Mouse (Mus musculus) cerebellum, postnatal 25 days (tissue): ENCODE data around the gene Aunip.
A peak's percentile ranks its signal among the peaks of the same experiment; 100 is the strongest.
"Not testable (repeated sequence)": the region's sequence is repeated elsewhere in the genome, so short reads cannot be mapped to it uniquely, and the experiment has no call there.

Source experiments
- DNase-seq, 2 experiments: peaks; one replicate each; pipeline ENCODE4 v3.0.0; 2021; ENCODE audit warnings: mixed read lengths in 2 of 2

Gene Aunip

GRCm38 (mm10) chr4:134485151-134485900 lies 25.5 kb upstream of the Aunip start:
- no peak for DNase-seq

- no peak for DNase-seq
Observed at GRCm38 (mm10) chr4:134488211-134488610, 22.6 kb upstream of the Aunip start.

DNA sequence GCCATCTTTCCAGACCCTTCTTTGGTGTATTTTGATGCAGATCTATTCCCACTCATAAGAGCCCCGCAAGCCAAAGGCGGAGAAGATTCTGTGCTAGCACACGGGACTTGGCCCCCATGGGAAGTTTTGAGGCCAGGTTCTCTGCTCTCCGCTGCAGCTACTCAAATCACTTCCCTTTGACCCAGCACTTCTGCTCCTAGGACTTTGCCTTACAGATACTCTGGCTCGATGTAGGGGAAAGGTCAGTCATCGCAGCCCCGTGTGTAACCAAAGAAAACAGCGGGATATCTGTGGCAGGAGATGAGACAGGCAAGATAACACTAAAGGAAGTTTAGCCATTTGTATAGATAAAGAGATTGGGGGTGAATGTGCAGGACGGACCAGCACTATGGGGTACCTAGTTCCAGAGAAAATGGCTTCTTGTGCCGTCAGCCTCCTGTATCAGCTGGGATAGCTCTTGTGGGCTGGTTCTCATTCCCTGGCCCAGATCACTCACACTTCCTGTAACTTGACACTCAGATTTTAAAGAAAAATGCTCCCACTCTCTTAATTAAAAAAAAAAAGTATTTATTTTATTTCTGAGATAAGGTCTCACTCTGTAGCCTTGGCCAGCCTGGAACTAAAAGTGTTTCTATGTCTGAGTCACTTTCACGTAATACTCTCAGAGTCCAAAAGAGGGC lies 20.7 kb upstream of the Aunip start:
- no peak for DNase-seq

DNA sequence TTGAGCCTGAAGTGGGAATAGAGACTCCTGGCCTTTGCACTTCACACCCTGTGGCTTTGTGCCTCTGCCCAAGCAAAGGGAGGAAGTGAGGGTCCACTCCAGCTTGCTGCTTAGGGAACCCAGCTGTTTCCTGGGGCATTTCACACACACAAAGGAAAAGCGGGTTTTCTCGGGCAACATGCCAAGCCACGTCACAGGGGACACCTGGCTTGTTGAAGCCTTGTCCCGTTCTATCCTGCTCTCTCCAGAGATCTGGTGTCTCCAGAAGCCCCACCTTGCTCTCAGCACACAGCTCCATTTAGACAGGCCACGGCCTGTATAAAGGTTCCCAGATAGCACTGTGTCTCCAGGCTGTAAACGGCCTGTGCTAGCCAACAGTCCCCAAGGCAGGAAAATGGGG lies 19.1 kb upstream of the Aunip start:
- peak in 1 of 2 experiments; percentile 47 for DNase-seq

DNA sequence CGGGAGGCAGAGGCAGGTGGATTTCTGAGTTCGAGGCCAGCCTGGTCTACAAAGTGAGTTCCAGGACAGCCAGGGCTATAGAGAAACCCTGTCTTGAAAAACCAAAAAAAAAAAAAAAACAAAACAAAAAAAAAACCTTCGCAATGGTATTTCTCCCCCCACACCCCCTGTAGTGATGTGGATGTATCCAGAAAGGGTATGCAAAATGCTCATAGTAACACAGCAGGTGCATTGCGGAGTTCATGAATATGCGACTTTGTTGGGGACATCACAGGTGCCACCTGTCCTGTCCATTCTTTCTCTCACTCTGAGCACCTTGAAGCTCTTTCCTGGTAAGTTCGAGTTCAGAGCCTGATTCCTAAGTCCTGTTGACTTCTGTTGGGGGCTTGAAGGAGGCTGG lies 16.6 kb upstream of the Aunip start:
- not testable (repeated sequence) for DNase-seq

DNA sequence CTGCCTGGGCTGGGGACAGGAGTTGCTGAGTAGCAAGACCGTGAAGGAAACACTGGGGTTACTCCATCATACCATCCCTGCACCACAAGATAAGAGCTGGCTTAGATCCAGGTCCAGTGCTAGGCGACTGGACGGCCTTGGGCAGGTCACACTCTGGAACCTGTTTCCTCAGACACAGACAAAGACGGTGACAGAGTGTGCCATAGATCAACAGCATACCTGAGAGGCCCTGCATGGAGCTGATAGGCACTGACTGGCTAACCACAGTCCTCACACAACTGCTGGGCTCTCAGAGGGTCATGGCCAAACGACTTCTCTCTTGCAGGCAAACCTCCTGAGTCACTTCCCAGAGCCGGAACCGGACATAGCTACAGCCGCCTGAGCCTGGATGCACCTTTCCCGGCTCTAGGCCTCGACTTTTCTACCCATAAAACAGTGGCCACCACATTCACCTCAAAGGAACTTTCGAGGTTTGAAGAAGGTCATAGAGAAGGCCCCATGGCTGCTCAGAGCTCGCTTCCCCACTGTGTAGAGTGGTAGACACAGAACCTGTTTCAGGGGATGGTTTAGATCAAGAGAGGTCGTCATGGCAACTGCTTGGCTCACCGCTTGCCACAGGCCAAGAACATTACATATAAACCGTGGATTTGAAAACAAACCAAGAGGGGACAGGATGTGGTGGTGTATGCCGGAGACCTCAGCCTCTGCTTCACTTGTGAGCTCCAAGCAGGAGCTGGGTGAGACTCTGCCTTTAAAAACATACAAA lies 15.8 kb upstream of the Aunip start:
- peak in 1 of 2 experiments; percentile 30 for DNase-seq

DNA sequence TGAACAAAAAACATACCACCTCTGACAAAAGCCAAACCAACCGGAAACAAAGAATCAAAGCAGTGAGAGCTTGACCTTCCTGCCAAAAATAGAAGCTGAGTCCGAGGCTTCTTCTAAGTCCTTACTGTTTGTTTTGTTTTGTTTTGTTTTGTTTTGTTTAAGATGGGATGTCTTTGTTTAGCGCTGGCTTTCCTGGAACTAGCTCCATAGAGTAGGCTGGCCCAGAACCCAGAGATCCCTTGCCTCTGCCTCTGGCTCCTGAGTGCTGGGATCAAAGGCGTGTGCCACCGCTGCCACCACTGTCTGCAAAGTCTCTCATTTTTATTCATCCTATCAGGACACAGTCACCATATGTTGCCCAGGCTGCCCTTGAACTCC lies 15.3 kb upstream of the Aunip start:
- DNase-seq, result no peak

- DNase-seq, result peak; percentile 88 to 89
Observed at GRCm38 (mm10) chr4:134496595-134497210, 14.1 kb upstream of the Aunip start, which contains the start of gene Paqr7. TSS of gene Paqr7 (plus strand) at chr4:134496697.

GRCm38 (mm10) chr4:134497223-134497622 lies 13.6 kb upstream of the Aunip start:
- no peak for DNase-seq

DNA sequence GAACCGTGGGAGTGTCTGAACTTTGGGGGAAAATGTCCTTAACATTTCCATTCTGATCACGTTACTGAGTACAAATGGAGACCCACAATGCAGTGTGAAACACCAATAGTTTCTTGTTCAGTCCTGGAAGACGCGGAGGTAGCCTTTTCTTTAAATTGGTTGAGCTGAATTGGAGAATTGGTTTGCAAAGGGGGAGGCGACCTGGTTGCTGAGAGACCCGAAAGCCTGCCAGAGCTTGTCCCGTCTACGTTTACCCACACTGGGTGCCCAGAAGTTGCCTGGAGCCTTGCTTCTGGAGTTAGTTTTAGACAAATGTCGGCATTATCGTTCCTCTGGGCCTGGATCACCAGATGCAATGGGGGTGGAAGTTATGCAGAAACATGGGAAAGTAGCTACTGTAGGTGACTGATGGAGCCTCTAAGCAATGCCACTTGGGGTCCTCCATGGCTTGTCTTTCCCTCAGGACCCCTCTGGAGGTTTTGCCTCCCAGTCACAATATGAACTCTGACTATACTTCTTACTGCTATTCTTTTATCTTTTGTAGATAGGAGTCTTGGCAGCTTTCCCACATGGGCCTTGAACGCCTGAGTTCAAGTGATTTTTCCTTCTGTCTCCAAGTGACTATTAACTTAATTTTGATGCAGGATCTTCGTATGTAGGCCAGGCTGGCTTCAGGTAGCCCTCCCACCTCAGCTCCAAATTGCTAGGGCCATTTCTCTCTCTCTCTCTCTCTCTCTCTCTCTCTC lies 12.6 kb upstream of the Aunip start:
- DNase-seq, result peak in 1 of 2 experiments; percentile 23

DNA sequence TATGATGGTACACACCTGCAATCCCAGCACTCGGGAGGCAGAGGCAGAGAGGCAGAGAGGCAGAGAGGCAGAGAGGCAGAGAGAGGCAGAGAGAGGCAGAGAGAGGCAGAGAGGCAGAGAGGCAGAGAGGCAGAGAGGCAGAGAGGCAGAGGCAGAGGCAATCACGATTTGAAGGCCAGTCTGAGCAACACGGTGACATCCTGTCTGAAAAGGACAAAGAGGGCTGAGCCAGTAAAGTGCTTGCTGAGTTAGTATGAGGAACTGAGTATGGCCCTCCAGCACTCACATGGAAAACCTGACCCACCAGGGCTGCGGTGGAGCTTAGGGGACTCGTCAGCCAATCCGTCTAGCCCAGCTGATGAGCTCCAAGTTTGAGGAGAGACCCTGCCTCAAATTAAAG lies 11.8 kb upstream of the Aunip start:
- DNase-seq, result not testable (repeated sequence)

DNA sequence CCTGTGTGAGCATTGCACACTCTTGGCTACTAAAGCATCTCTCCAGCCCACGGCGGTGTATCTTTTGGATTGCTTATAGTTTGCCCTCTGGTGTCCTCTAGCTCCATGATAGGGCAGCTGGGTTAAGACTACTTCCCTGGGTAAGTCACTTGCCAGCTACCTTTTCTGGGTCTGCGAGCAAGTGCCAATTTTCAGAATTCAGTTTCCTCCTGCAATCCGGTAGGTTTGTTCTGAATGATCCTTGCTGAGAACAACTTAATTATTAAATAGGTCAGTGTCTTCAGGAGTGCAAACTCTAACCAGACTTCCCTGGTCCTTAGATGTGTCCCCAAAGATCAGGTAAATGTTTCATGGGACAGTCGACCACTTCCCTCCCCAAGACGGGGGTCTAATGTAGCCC lies 9.7 kb upstream of the Aunip start:
- no peak for DNase-seq

GRCm38 (mm10) chr4:134503686-134504357 lies 7.0 kb upstream of the Aunip start:
- DNase-seq, result no peak

DNA sequence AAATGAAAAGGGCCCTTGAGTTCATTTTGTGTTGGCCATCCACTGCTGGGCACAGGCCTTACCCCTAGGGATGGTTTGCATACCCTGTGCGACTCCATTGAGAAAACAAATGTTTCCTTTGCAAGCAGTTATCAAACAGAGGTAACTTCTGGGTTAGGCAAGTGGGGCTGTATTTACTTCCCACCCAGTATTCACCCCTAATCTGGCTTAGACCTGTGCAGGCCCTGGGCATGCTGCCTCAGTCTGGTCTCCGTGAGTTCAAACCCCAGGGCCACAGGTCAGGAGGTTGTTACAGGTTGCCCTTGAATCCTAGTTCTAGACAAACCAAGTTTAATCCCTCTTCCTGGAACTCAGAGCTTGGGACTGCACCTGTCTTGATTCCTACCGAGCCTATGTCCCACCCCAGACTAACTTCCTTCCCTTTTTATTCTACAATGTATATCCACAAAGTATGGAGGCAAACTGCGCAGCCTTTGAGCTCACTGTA lies 5.5 kb upstream of the Aunip start:
- no peak for DNase-seq

DNA sequence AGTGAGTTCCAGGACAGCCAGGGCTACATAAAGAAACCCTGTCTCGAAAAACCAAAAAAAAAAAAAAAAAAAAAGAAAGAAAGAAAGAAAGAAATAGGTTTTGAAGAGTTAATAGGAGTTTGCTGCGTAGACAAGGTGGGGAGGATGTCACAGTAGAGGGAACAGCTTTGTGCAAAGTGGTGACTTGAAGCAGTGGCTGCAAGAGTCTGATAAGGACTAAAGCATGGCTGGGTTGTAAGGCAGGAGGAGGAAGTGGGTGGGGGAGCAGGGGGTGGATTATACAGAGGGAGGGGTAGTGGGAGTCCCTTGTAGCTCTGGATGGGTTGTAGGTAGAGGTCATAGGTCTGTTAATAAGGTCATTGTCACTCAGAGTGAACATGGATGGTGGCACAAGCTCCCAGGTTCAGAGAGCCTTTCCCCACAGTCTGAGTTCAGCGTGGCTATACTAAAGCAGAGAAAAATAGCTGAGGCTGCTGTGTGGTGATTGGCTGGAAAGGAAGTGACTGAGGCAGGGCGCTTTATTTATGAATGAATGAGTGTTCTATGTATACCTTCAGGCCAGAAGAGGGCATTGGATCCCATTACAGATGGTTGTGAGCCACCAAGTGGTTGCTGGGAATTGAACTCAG lies 4.7 kb upstream of the Aunip start:
- DNase-seq, result no peak

GRCm38 (mm10) chr4:134506713-134507112 lies 4.1 kb upstream of the Aunip start:
- DNase-seq, result no peak

DNA sequence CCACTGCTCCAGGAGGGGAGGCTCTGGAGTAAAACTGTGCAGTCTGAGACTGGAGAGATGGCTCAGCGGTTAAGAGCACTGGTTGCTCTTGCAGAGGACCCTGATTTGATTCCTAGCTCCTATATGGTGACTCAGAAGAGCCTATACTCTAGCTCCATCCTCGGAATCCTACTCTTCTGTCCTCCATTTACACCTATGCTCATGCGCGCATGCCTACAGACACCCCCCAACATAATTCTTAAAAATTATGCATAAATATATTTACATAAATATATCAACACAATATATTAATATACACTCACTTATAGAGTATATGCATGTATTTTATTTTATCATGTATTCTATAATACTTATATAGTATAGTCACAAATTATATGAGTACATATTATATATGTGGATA lies 403 bp upstream of the Aunip start:
- DNase-seq, result no peak

- no peak for DNase-seq
Observed at GRCm38 (mm10) chr4:134511730-134512129, 931 bp downstream of the Aunip start.

DNA sequence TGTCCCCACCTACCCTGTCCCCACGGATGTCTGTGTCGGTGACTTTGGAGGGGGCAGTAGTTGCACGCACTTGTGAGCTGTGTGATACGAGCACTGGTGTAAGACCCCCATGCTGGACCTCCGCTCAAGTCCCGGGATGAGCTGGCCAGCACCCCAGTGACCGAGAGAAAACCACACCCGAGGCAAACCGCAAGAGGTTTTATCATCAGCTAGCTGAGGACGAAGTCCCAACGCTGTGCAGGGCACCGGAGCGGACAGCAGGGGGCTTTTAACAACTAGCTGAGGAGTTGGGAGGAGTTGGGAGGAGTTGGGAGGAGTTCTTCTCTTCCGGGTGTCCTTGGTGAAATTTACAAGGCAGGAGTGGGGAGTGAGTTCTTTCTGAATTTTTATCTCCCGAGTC lies 2.0 kb downstream of the Aunip start:
- DNase-seq, result no peak

- DNase-seq, result no peak
Observed at GRCm38 (mm10) chr4:134514309-134514930, 3.6 kb downstream of the Aunip start.

- DNase-seq, result no peak
Observed at GRCm38 (mm10) chr4:134515614-134516013, 4.8 kb downstream of the Aunip start.
